25 mouse cellular contexts compared by ENCODE assay signal in genomic region chr19:57081536-57081935, GRCm38 (mm10).
DNase-seq lines count a peak whose midpoint lies in the region; ATAC-seq and TF ChIP-seq lines count a peak whose summit lies in the region.
"Had no signal": no experiment of that assay in that cellular context is flagged by ENCODE, and none has a peak within 500 bp of the region (broad histone marks: within the 10 kb centered on the region; RNA-seq: fewer than 3 reads in every experiment).

No protein-coding gene starts in this region.

- peaks cover 4% of the 10 kb centered on the region for H3K79me2 ChIP-seq in heart, adult 2 months (replicated peaks; ENCODE audit: control insufficient read depth, insufficient read depth, low read length)

- H3K9ac ChIP-seq in heart, adult 2 months (ENCODE audit: low read depth, low read length) = no peak overlapping the region
- H3K9ac ChIP-seq in heart, embryonic 11.5 days (ENCODE audit: low read depth, low read length) = no peak overlapping the region
- H3K9ac ChIP-seq: forebrain, embryonic 13.5 days; hindbrain, embryonic 12.5 days; liver, embryonic 12.5 days; liver, postnatal 0 days; neural tube, embryonic 12.5 days had no signal

- no peak overlapping the region for H3K4me3 ChIP-seq in heart, adult 2 months
- no peak overlapping the region for H3K4me3 ChIP-seq in heart, embryonic 11.5 days (ENCODE audit: low read depth, low read length)
- no peak overlapping the region for H3K4me3 ChIP-seq in brown adipose tissue, adult 24 weeks (ENCODE audit: insufficient read depth, low read depth, low read length)
- H3K4me3 ChIP-seq in olfactory bulb, adult 2 months (ENCODE audit: insufficient read depth, low read depth, low read length) = no peak overlapping the region
- H3K4me3 ChIP-seq: forebrain, embryonic 13.5 days; hindbrain, embryonic 12.5 days; layer of hippocampus, adult 2 months; left cerebral cortex, adult 2 months; liver, embryonic 12.5 days; myocyte; neural tube, embryonic 12.5 days had no signal

- TF ChIP-seq POLR2A in heart, adult 2 months (IDR thresholded peaks at IDR 0.05; ENCODE audit: insufficient read depth, low read depth, low read length) = no peak
- TF ChIP-seq POLR2A in olfactory bulb, adult 2 months (IDR thresholded peaks at IDR 0.05; ENCODE audit: insufficient read depth, low read depth, low read length) = no peak

- TF ChIP-seq CTCF in heart, adult 2 months (IDR thresholded peaks at IDR 0.05) = no peak
- no peak for TF ChIP-seq CTCF in olfactory bulb, adult 2 months (IDR thresholded peaks at IDR 0.05; ENCODE audit: insufficient read depth, low read depth, low read length)

- no peak for TF ChIP-seq EP300 in heart, adult 2 months (IDR thresholded peaks at IDR 0.05; ENCODE audit: insufficient read depth, low read depth, low read length)

- H3K27ac ChIP-seq in heart, adult 2 months = peak overlapping the region; percentile 7; the same call in 1 of the 2 replicates
- H3K27ac ChIP-seq in heart, embryonic 11.5 days (ENCODE audit: low read depth, low read length) = no peak overlapping the region
- peak overlapping the region; percentile 10 for H3K27ac ChIP-seq in brown adipose tissue, adult 24 weeks (replicated peaks; ENCODE audit: low read depth, low read length)
- peak overlapping the region; percentile 53 for H3K27ac ChIP-seq in olfactory bulb, adult 2 months (ENCODE audit: insufficient read depth, low read depth, low read length)
- H3K27ac ChIP-seq: forebrain, embryonic 13.5 days; hindbrain, embryonic 12.5 days; layer of hippocampus, adult 2 months; left cerebral cortex, adult 2 months; liver, embryonic 12.5 days; neural tube, embryonic 12.5 days had no signal

- H3K36me3 ChIP-seq in heart, adult 2 months (ENCODE audit: control insufficient read depth, insufficient read depth, low read length) = peaks cover 54% of the 10 kb centered on the region
- H3K36me3 ChIP-seq in heart, embryonic 11.5 days (ENCODE audit: control insufficient read depth, insufficient read depth, low read length) = no peaks in the 10 kb centered on the region; the same call in 1 of the 2 replicates
- H3K36me3 ChIP-seq: hindbrain, embryonic 12.5 days; liver, embryonic 12.5 days; neural tube, embryonic 12.5 days had no signal

- intact Hi-C loops in heart, adult 2 months (cut with DNase I) = no loop called here

- H3K27me3 ChIP-seq in heart, adult 2 months (ENCODE audit: control insufficient read depth, insufficient read depth, low read length) = no peaks in the 10 kb centered on the region
- H3K27me3 ChIP-seq in heart, embryonic 11.5 days (ENCODE audit: control insufficient read depth, insufficient read depth, low read length) = no peaks in the 10 kb centered on the region
- H3K27me3 ChIP-seq: hindbrain, embryonic 12.5 days; liver, embryonic 12.5 days; neural tube, embryonic 12.5 days had no signal

- H3K4me2 ChIP-seq in heart, embryonic 11.5 days = no peak overlapping the region
- H3K4me2 ChIP-seq: forebrain, embryonic 13.5 days; hindbrain, embryonic 12.5 days; liver, embryonic 12.5 days; midbrain, embryonic 11.5 days; neural tube, embryonic 12.5 days had no signal

- no peaks in the 10 kb centered on the region for H3K9me3 ChIP-seq in heart, embryonic 11.5 days (replicated peaks; ENCODE audit: control insufficient read depth, low read length)
- H3K9me3 ChIP-seq: hindbrain, embryonic 12.5 days; liver, embryonic 12.5 days had no signal

- no peak for DNase-seq in heart, adult 2 months
- DNase-seq in embryo, embryonic 9.5 days (ENCODE audit: extremely low spot score) = peak; percentile 35
- DNase-seq in spleen, postnatal 10 days (ENCODE audit: low spot score in 2 of 2) = no peak
- no peak for DNase-seq in testis, postnatal 10 days (ENCODE audit: low spot score)
- DNase-seq: adrenal gland, postnatal 36 days; cerebellum, adult 2 months; cerebellum, postnatal 14 days; gastrocnemius, postnatal 36 days; heart, postnatal 14 days; liver, postnatal 0 days; lung, postnatal 36 days had no signal

- peaks cover 31% of the 10 kb centered on the region for H3K4me1 ChIP-seq in heart, adult 2 months (ENCODE audit: control insufficient read depth, insufficient read depth, low read length)
- peaks cover 8% of the 10 kb centered on the region for H3K4me1 ChIP-seq in heart, embryonic 11.5 days (ENCODE audit: control insufficient read depth, insufficient read depth, low read length)
- H3K4me1 ChIP-seq in brown adipose tissue, adult 24 weeks (ENCODE audit: control insufficient read depth, insufficient read depth, insufficient read length, low read length) = peaks cover 37% of the 10 kb centered on the region
- H3K4me1 ChIP-seq in olfactory bulb, adult 2 months (ENCODE audit: control insufficient read depth, insufficient read depth, low read length) = peaks cover 43% of the 10 kb centered on the region
- H3K4me1 ChIP-seq: liver, embryonic 12.5 days had no signal

- 48% methylated on average over 4 of the region's 4 CpGs for WGBS in heart, adult 2 months
- 50% methylated on average over 4 of the region's 4 CpGs for WGBS in heart, embryonic 11.5 days (ENCODE audit: insufficient replicate concordance)
- WGBS in olfactory bulb, adult 2 months = 82% methylated on average over 4 of the region's 4 CpGs

- no peak for ATAC-seq in heart, embryonic 11.5 days (replicated peaks; ENCODE audit: insufficient number of reproducible peaks, low FRiP score, low TSS enrichment)
- ATAC-seq: CD4-positive, CD25-positive, alpha-beta regulatory T cell, adult 4 months; forebrain, embryonic 13.5 days; intestine, embryonic 16.5 days; liver, embryonic 12.5 days; liver, postnatal 0 days; midbrain, embryonic 16.5 days had no signal
